Mouse (Mus musculus): ENCODE data around the gene Gpd1l. TPM values are rescaled to one million over a fixed set of nuclear protein-coding genes. Genes with fewer than 3 reads are reported as not detected.

Gene Gpd1l
- polyA plus RNA-seq, 1 experiment from 2014 or later: 69.0 TPM

- ChIA-PET POLR2A (interaction anchor here (0.7 kb wide), 1 partner anchor 43 kb away, joined by 3 read pairs; no protein-coding TSS in a partner anchor), CTCF (interaction anchor here (0.8 to 2.2 kb wide), 7 partner anchors 9 to 158 kb away, joined by 3 to 13 read pairs (median 5); no protein-coding TSS in a partner anchor)
- ATAC-seq (peak; percentile 62), DNase-seq (ENCODE audit: low read depth, low spot score) (peak; percentile 20)
- TF ChIP-seq CTCF (IDR thresholded peaks at IDR 0.05): peak; percentile 79
- in situ Hi-C loops (cut with MboI; ENCODE audit: low pct_unique_long_range_greater_than_20kb): loop anchor here (5.0 kb wide), 1 partner anchor 45 kb away; no protein-coding TSS in a partner anchor
- H3K27me3 ChIP-seq: no peaks in the 10 kb centered on the region
Observed at GRCm38 (mm10) chr9:114956945-114957344, 23.2 kb upstream of the Gpd1l start.

GRCm38 (mm10) chr9:114955340-114955739 lies 21.6 kb upstream of the Gpd1l start:
- ChIA-PET CTCF (interaction anchor here (0.6 kb wide), 1 partner anchor 42 kb away, joined by 5 read pairs; no protein-coding TSS in a partner anchor), POLR2A (no interaction called here)
- in situ Hi-C loops (cut with MboI; ENCODE audit: low pct_unique_long_range_greater_than_20kb): loop anchor here (5.0 kb wide), 1 partner anchor 43 kb away; no protein-coding TSS in a partner anchor
- DNase-seq (ENCODE audit: low read depth, low spot score) (no peak), ATAC-seq (no peak)
- H3K27me3 ChIP-seq: no peaks in the 10 kb centered on the region
- no peak for TF ChIP-seq CTCF (IDR thresholded peaks at IDR 0.05)

GRCm38 (mm10) chr9:114952866-114953265 lies 19.1 kb upstream of the Gpd1l start:
- no peaks in the 10 kb centered on the region for H3K27me3 ChIP-seq
- DNase-seq (ENCODE audit: low read depth, low spot score) (no peak), ATAC-seq (no peak)
- CTCF ChIA-PET: interaction anchor here (0.8 kb wide), 1 partner anchor 233 kb away, joined by 3 read pairs; no protein-coding TSS in a partner anchor
- no peak for TF ChIP-seq CTCF (IDR thresholded peaks at IDR 0.05)
- in situ Hi-C loops (cut with MboI; ENCODE audit: low pct_unique_long_range_greater_than_20kb): no loop called here
- POLR2A ChIA-PET: no interaction called here

- in situ Hi-C loops (cut with MboI; ENCODE audit: low pct_unique_long_range_greater_than_20kb): no loop called here
- ChIA-PET CTCF (interaction anchor here (1.2 to 3.0 kb wide), 2 partner anchors 8 to 18 kb away, joined by 4 to 10 read pairs; no protein-coding TSS in a partner anchor), POLR2A (interaction anchor here (0.8 to 1.1 kb wide), 2 partner anchors 38 to 73 kb away, joined by 3 read pairs; no protein-coding TSS in a partner anchor)
- no peaks in the 10 kb centered on the region for H3K27me3 ChIP-seq
- DNase-seq (ENCODE audit: low read depth, low spot score) (peak; percentile 86), ATAC-seq (peak; percentile 97)
- no peak for TF ChIP-seq CTCF (IDR thresholded peaks at IDR 0.05)
Observed at GRCm38 (mm10) chr9:114948395-114948794, 14.6 kb upstream of the Gpd1l start.

GRCm38 (mm10) chr9:114945576-114945975 lies 11.8 kb upstream of the Gpd1l start:
- TF ChIP-seq CTCF (IDR thresholded peaks at IDR 0.05): no peak
- DNase-seq (ENCODE audit: low read depth, low spot score): no peak
- in situ Hi-C loops (cut with MboI; ENCODE audit: low pct_unique_long_range_greater_than_20kb): no loop called here
- ChIA-PET POLR2A (no interaction called here), CTCF (no interaction called here)
- ATAC-seq: no peak
- H3K27me3 ChIP-seq: no peaks in the 10 kb centered on the region

GRCm38 (mm10) chr9:114944642-114945041 lies 10.9 kb upstream of the Gpd1l start:
- no peak for TF ChIP-seq CTCF (IDR thresholded peaks at IDR 0.05)
- in situ Hi-C loops (cut with MboI; ENCODE audit: low pct_unique_long_range_greater_than_20kb): no loop called here
- DNase-seq (ENCODE audit: low read depth, low spot score): no peak
- no peak for ATAC-seq
- CTCF ChIA-PET: no interaction called here
- POLR2A ChIA-PET: no interaction called here
- H3K27me3 ChIP-seq: no peaks in the 10 kb centered on the region

- H3K27me3 ChIP-seq: no peaks in the 10 kb centered on the region
- ATAC-seq (no peak), DNase-seq (ENCODE audit: low read depth, low spot score) (no peak)
- POLR2A ChIA-PET: no interaction called here
- CTCF ChIA-PET: no interaction called here
- TF ChIP-seq CTCF (IDR thresholded peaks at IDR 0.05): no peak
- in situ Hi-C loops (cut with MboI; ENCODE audit: low pct_unique_long_range_greater_than_20kb): no loop called here
Observed at GRCm38 (mm10) chr9:114936687-114937086, 2.9 kb upstream of the Gpd1l start.

GRCm38 (mm10) chr9:114935321-114935720 lies 1.5 kb upstream of the Gpd1l start:
- ATAC-seq: no peak
- in situ Hi-C loops (cut with MboI; ENCODE audit: low pct_unique_long_range_greater_than_20kb): no loop called here
- no peak for TF ChIP-seq CTCF (IDR thresholded peaks at IDR 0.05)
- CTCF ChIA-PET: no interaction called here
- no peaks in the 10 kb centered on the region for H3K27me3 ChIP-seq
- no peak for DNase-seq (ENCODE audit: low read depth, low spot score)
- POLR2A ChIA-PET: no interaction called here

- ChIA-PET POLR2A (no interaction called here), CTCF (no interaction called here)
- in situ Hi-C loops (cut with MboI; ENCODE audit: low pct_unique_long_range_greater_than_20kb): no loop called here
- no peak for TF ChIP-seq CTCF (IDR thresholded peaks at IDR 0.05)
- H3K27me3 ChIP-seq: no peaks in the 10 kb centered on the region
- DNase-seq (ENCODE audit: low read depth, low spot score) (no peak), ATAC-seq (no peak)
Observed at GRCm38 (mm10) chr9:114934231-114934630, 444 bp upstream of the Gpd1l start.

- CTCF ChIA-PET: interaction anchor here (1.6 kb wide), 1 partner anchor 24 kb away, joined by 3 read pairs; no protein-coding TSS in a partner anchor
- peak; percentile 37 for ATAC-seq
Observed at GRCm38 (mm10) chr9:114933037-114933722, 607 bp downstream of the Gpd1l start.

GRCm38 (mm10) chr9:114932607-114933006 lies 1.2 kb downstream of the Gpd1l start:
- POLR2A ChIA-PET: no interaction called here
- CTCF ChIA-PET: interaction anchor here (1.6 kb wide), 1 partner anchor 24 kb away, joined by 3 read pairs; no protein-coding TSS in a partner anchor
- DNase-seq (ENCODE audit: low read depth, low spot score) (peak; percentile 20), ATAC-seq (no peak)
- no peaks in the 10 kb centered on the region for H3K27me3 ChIP-seq
- in situ Hi-C loops (cut with MboI; ENCODE audit: low pct_unique_long_range_greater_than_20kb): no loop called here
- TF ChIP-seq CTCF (IDR thresholded peaks at IDR 0.05): no peak

More at GRCm38 (mm10) chr9:114933037-114933722, 607 bp downstream of the Gpd1l start:
- no peak for TF ChIP-seq CTCF (IDR thresholded peaks at IDR 0.05)
- no peak for DNase-seq (ENCODE audit: low read depth, low spot score)
- POLR2A ChIA-PET: interaction anchor here (0.6 kb wide), 1 partner anchor 89 kb away, joined by 3 read pairs; no protein-coding TSS in a partner anchor
- in situ Hi-C loops (cut with MboI; ENCODE audit: low pct_unique_long_range_greater_than_20kb): no loop called here
- no peaks in the 10 kb centered on the region for H3K27me3 ChIP-seq
